Mouse (Mus musculus): ENCODE results near the gene Ccnd1. TPM values are rescaled to one million over a fixed set of nuclear protein-coding genes. Genes with fewer than 3 reads are reported as not detected.

The Ccnd1 gene
- total RNA-seq, 2 experiments from 2014 or later = 3.8 to 5.9 TPM

Other genes with a start within 250 kb of the Ccnd1 start
- 1.4 TPM in 1 of 2 replicates, not detected in the other for gene Ano1, start 188.0 kb downstream of the Ccnd1 start, total RNA-seq (2014; fragmentation: Nextera tagmentation)
- not detected in 2 replicates for gene Ano1, start 188.0 kb downstream of the Ccnd1 start, total RNA-seq (2017)
- gene Fgf3, start 101.8 kb downstream of the Ccnd1 start, total RNA-seq (2014; fragmentation: Nextera tagmentation) = 3.3 TPM in 1 of 2 replicates, not detected in the other
- 0.52 and 1.8 TPM in 2 replicates for gene Fgf3, start 101.8 kb downstream of the Ccnd1 start, total RNA-seq (2017)
- not detected in 2 replicates for gene Fgf4, start 92.6 kb downstream of the Ccnd1 start, total RNA-seq (2014; fragmentation: Nextera tagmentation)
- not detected in 2 replicates for gene Fgf4, start 92.6 kb downstream of the Ccnd1 start, total RNA-seq (2017)
- gene Fgf15, start 43.4 kb downstream of the Ccnd1 start, total RNA-seq (2014; fragmentation: Nextera tagmentation) = not detected in 2 replicates
- 0.52 and 0.88 TPM in 2 replicates for gene Fgf15, start 43.4 kb downstream of the Ccnd1 start, total RNA-seq (2017)
- 21.0 and 40.2 TPM in 2 replicates for gene LTO1, start 24.8 kb downstream of the Ccnd1 start, total RNA-seq (2014; fragmentation: Nextera tagmentation)
- 27.1 and 30.4 TPM in 2 replicates for gene LTO1, start 24.8 kb downstream of the Ccnd1 start, total RNA-seq (2017)